Mouse (Mus musculus) bone marrow, adult 2 months (tissue): Measurements from ENCODE around the gene Htr5b.

ENCODE experiments used
- CTCF ChIP-seq: fragments of 200-500 bp; IDR thresholded peaks from 2 replicates; pipeline ENCODE4 v1.5.1; 2011; ENCODE audit warnings: low read length, control low read depth; ENCODE audit not compliant: control insufficient read depth, insufficient read depth
- POLR2A ChIP-seq: fragments of 200-500 bp; IDR thresholded peaks from 2 replicates; pipeline ENCODE4 v1.6.1; 2011; ENCODE audit warnings: low read depth, mild to moderate bottlenecking, control low read depth, low read length, borderline replicate concordance; ENCODE audit not compliant: control insufficient read depth

DNA sequence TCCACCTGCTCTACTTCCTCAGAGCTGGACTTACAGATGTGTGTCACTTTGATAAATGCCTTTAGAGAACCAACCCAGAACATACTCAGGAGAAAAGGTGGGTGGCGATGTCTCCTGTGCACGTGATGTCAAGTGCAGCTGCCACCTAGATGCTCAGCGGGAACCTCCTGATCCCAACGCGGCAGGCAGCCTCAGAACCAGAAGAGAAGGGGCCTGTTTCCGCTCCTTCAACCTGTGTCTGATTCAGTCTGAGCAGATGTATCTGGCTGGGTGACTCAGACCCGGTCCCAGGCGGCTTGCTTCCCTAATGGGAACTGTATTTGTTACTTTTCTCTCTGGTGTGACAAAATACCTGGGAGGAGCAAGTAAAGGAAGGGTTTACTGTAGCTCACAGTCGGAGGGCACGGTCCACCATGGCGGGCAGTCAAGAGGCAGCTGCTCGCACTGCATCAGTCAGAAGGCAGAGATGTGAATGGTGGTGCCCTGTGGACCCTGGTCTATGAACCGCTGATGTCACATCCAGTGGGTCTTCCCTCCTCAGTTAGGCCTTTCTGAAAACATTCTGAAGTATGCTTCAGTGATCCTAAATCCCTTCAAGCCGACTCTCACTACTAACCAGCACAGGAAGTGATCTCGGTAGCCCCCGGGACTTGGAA lies 22.7 kb upstream of the Htr5b start:
- TF ChIP-seq POLR2A (no peak), CTCF (no peak)
